Mouse (Mus musculus): ENCODE measurements around the gene Mtmr12. TPM values are rescaled to one million over a fixed set of nuclear protein-coding genes. Genes with fewer than 3 reads are reported as not detected.

Mtmr12 gene
- polyA plus RNA-seq, 1 experiment = 19.2 TPM

DNA sequence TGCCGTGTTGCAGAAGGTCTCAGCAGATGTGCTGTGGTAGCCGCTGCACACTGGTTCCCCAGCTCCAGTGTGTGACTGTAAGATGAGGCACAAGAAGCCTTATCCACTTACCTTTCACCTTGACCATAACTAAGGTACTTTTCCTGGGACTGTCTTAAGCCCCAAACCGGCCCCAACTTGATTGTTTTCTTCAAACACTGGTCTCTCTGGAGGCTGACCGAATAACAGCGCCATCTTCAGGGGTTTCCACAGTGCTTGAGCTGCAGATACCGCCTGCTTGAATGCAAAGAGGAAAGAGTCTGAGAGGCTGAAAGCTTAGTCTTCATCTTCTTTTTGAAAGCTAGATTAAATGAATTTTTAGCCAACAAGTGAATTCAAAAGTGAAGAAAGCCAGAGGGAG, 26.6 kb downstream of the Mtmr12 start:
- WGBS = 89% methylated on average over 6 of the region's 6 CpGs
- no peak for DNase-seq (ENCODE audit: low read depth, low spot score)

DNA sequence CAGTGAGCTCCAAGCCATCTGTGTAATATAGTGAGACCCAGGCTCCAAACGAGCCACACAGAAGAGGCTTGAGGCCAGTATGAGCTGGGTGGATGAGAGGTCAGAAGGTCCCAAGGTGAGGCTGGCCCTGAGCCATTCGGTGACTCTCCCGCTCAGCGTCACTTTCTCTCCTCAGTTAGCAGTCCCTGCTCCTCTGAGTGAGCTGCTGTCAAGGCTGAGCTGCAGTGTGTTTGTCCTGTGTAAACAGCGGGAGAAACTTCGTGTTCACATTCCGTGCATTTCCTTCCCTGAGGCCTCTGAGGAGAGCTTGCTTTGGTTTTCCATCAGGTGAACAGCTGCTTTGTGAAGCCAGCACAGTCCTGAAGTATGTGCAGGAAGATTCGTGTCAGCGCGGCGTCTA, 27.6 kb downstream of the Mtmr12 start:
- 51% methylated on average over 11 of the region's 11 CpGs for WGBS
- DNase-seq (ENCODE audit: low read depth, low spot score) = no peak

DNA sequence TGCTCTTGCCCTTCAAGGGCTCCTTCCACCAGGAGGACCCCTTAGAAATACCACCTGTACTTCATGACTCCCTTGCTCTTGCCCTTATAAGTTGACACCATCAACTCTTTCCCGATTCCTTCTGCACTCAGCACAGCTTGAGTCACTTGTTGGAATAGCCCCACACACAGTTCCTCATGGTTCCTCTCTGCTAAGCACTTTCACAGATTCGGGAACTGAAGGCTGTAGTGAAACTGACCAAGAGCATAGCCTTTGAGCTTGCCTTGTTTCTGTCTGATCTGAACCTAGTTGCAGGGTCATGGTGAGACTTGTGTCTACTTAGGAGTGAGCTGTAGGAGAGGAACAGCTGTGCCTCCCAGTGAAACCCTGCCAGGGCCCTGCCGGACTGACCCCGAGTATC, 28.2 kb downstream of the Mtmr12 start:
- 86% methylated on average over 4 of the region's 4 CpGs for WGBS
- DNase-seq (ENCODE audit: low read depth, low spot score) = no peak

DNA sequence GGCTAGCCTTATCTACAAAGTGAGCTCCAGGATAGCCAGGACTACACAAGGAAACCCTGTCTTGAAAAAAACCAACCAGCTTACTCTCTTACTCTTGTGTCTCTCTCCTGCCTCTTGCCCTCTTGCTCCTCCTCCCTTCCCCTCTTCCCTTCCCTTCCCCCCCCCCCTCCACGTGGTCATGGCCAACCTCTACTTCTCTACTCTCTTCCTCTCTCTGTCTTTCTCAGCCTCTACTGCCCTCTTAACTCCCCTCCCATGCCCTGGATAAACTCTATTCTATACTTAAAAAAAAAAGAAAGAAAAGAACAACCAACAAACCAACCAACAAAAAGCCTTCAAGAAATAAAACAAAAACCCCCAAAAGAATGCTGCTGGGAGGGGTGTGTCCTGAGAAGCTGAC, 30.7 kb downstream of the Mtmr12 start:
- WGBS = 44% methylated on average over 1 of the region's 1 CpGs
- DNase-seq (ENCODE audit: low read depth, low spot score) = no peak

DNA sequence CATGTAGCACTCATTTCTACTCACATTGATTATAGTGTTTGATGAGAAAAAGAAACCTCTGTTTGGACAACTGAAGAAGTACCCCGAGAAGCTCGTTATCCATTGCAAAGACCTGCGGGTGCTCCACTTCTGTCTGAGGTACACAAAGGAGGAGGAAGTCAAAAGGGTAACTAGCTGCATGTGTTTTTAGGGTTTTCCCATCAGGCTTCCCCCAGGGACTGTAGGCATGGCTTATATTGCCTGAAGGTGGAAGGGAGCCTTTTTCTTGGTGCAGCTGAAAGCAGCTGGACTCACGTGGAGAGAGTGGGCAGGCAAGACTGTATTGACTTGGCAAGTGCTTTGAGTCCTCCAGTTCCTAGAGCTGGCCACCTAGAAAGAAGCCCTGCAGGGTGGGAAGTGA, 31.2 kb downstream of the Mtmr12 start:
- WGBS = 83% methylated on average over 4 of the region's 4 CpGs
- DNase-seq (ENCODE audit: low read depth, low spot score) = no peak

DNA sequence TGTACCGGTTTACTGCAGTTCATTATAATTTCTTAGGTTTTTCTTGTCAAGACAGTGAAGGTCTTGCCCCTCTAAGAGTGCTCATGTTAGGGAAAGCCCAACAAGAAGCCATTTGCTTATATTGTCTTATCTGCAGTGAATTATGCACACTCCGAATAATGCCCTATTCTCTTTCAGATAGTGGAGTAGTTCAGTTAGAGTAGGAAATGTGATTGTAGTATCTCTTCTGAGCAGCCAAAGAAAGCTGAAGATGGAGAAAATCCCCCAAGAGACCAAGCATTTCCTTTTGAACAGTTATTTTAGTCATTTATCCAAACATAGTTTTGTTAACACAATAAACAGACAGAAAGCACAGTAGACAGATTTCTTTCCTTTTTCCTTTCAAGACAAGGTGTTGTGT, 32.1 kb downstream of the Mtmr12 start:
- whole genome bisulfite sequencing = 83% methylated on average over 2 of the region's 2 CpGs
- DNase-seq (ENCODE audit: low read depth, low spot score) = no peak

DNA sequence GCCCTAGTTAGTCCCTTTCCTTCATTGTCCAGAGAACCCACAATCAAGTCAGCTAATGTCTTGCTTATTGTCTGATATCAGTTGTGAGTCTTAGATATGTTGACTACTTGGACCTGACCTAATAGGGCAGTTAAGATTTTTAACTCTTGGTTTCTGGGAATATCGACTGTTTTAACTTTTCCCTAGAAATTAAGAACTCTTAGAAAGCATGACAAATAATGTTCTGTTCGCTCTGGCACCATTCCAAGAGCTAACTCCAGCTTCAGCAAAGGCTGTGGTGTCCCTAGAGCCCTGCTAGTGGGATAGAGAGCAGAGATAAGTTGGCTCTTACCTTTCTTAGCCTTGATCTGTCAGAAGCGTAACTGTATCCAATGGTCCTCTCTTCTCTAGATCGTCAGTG, 32.7 kb downstream of the Mtmr12 start:
- DNase-seq (ENCODE audit: low read depth, low spot score) = no peak
- 80% methylated on average over 4 of the region's 4 CpGs for WGBS

DNA sequence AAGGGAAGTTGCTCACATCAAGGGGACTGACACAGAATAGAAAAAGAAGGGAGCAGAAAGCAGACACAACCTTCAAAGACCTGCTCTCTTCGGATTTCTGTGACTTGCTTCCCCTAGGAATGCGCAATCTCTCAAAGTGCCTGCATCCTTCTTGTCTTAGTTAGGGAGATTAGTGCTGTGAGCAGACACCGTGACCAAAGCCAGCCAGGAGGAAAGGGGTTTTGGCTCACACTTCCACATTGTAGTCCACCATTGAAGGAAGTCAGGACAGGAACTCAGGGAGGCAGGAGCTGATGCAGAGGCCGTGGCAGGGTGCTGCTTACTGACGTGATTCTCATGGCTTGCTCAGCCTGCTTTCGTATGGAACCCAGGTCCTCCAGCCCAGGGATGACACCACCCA, 33.5 kb downstream of the Mtmr12 start:
- DNase-seq (ENCODE audit: low read depth, low spot score) = no peak
- 89% methylated on average over 6 of the region's 6 CpGs for WGBS

DNA sequence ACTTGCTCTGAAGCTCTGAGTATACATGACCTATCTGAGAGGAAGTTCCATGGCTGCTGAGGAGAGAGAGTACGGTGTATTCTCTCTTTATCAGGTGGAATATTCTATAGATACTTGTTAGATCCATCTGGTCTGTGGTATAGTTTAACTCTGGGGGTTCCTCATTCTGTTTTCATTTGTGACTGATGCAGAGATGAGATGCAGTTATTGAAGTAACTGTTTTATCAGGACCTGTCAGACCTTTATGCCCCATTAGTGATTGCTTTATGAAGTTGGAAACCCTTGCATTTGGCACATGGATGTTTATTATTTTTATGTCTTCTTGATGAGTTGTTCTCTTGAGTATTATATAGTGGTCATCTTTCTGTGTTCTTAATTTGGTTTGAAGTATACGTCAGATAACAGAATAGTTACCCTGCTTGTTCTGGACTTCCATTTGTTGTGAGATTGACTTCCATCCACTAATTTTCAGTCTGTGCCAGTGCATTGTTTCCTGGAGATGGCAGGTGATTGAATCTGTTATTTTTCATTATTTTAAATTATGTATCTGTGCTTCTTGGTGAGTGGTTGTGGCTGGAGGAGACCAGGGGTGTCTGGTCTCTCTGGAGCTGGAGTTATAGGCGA, 36.0 kb downstream of the Mtmr12 start:
- whole genome bisulfite sequencing = 93% methylated on average over 3 of the region's 3 CpGs
- no peak for DNase-seq (ENCODE audit: low read depth, low spot score)

DNA sequence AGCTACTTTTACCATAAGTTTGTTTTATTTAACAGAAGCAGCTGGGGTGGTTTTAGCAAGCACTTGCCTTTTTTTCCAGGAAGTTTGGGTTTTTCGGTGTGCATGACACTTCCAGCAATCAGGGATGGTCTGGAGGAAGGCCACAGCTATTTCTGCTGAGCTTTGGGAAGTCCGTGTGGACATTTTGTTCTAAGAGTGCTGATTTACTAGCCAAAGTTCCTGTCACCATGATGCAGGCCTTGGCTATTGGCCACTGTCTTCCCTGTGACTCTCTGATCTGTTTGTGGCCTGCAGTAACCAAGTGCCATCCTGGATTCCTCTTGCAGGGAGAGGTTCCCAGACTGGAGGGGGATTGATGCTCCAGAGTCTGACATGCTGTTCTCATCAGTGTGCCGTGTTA, 39.0 kb downstream of the Mtmr12 start:
- DNase-seq (ENCODE audit: low read depth, low spot score) = no peak
- 64% methylated on average over 3 of the region's 3 CpGs for WGBS

DNA sequence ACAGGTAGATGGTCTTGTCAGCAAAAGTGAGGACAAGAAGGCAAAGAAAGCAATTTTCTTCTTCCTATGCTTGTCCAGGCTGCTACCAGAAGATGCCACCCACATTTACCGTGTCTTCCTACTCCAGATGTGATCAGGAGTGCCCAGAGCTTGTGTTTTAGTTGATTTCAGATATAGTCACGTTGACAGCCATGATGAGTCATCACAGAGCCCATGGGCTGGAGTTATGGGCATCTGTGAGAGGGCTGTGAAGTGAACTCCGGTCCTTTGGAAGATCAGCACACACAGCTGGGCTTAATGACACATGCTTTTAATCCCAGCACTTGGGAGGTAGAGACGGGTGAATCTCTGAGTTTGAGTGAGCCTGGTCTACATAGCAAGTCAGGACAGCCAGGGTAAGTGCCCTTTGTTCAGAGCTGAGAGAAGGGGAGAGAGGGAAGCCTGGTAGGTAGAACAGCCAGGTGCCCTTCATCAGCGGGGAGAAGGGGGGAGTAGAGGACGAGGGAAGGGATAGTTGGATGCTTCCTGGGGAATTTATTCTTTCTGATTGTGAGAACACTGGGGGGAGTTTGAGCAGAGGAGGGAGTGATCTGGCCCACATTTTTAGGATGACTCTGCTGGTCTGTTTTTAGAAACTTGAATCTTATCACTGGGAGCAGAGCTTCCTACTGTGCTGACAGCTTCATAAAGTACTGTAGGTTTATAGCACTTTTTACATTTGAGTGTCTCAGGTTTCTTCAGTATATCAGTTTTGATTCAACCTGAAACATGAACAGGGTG, 40.9 kb downstream of the Mtmr12 start:
- WGBS = 49% methylated on average over 6 of the region's 6 CpGs
- DNase-seq (ENCODE audit: low read depth, low spot score) = no peak

DNA sequence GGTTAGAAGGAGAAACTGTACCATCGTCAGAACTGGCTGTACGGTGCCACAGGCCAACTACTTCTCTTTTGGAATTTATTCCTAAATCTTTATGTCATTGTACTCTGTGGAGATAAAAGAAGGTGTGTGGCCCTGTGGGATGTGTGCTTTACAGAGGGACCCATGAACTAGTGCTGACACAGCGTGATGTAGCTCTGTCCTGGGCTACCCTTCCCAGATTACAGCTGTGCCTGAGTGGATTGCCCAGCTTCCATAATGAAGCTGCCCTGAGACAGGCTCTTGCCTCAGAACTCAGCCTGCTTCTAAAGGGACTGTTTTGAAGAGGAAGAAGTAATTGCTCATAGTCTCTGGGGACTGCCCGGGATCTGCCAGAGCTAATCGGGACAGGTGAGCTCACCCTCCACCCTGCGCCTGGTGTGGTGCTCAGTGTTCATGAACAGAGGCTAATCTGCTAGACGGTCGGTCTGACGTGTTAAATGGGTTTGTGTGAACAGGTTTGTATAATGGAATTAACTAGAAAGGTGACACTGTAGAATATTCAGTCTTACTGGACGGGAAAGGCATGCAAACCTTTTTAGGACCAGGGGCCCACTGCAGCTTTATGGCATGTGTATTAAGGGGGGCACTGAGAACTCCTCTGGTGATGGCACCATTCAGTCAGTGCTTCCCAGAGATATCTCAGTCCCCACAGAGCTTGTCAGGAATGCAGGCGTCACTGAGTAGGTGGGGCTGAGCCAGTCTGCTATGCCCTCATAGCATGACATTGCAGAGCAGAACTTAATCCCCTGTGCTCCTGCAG, 41.7 kb downstream of the Mtmr12 start:
- DNase-seq (ENCODE audit: low read depth, low spot score) = no peak
- WGBS = 85% methylated on average over 11 of the region's 11 CpGs

DNA sequence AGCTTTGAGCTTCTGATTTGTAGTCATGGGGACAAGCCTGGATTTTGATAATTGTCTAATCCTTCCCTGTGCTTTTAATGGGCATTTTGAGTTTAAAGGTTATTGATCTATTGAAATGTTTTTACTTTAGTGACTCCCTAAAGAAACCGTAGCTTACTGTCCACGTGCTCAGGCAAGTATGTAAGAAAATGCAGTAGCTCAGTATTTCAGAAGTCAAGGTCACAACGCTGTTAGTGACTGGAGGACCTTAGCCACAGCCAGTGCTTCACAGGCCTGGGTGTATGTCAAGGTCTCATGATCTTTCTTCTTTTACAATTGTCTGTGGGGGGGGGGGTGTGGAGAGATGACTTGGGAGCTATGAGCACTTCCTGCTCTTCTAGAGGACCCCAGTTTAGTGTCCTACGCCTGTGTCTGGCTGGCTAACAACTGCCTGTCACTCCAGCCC, 42.4 kb downstream of the Mtmr12 start:
- 88% methylated on average over 4 of the region's 4 CpGs for WGBS
- no peak for DNase-seq (ENCODE audit: low read depth, low spot score)

DNA sequence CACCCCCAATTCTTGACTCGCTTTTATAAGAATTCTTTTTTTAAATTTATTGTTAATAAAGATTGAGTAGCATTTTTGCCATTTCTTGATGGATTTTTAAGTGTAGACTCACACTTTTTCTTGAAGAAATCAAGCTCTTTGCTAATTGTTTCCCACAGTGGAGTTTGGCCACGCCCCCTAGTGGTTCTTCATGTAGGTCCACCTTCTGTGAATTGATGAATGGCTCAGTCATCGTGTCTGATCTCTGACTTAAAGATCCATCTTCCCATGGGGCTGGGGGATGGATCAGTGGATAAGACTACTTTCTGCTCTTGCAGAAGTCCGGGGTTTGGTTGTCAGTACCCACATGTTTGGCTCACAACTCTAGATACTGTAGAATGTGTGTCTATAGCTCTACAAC, 43.5 kb downstream of the Mtmr12 start:
- no peak for DNase-seq (ENCODE audit: low read depth, low spot score)
- WGBS = 52% methylated on average over 4 of the region's 4 CpGs

DNA sequence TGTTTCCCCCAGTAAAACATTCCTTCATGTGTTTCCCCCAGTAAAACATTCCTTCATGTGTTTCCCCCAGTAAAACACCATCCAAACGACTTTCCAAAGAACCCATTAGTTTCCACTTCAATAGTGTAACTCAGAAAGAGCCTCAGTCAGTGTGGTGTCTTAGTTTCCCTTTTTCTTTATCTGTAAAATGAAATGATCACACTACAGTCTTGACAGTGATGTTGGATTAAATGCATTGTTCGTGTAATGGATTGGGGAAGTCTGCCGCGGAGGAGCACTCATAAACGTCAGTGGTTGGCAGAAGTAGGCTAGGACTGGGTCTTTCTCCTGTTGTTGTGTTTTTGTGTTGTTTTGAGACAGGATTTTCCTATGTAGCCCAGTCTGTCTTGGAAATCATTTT, 45.5 kb downstream of the Mtmr12 start:
- WGBS = 83% methylated on average over 5 of the region's 5 CpGs
- DNase-seq (ENCODE audit: low read depth, low spot score) = no peak

DNA sequence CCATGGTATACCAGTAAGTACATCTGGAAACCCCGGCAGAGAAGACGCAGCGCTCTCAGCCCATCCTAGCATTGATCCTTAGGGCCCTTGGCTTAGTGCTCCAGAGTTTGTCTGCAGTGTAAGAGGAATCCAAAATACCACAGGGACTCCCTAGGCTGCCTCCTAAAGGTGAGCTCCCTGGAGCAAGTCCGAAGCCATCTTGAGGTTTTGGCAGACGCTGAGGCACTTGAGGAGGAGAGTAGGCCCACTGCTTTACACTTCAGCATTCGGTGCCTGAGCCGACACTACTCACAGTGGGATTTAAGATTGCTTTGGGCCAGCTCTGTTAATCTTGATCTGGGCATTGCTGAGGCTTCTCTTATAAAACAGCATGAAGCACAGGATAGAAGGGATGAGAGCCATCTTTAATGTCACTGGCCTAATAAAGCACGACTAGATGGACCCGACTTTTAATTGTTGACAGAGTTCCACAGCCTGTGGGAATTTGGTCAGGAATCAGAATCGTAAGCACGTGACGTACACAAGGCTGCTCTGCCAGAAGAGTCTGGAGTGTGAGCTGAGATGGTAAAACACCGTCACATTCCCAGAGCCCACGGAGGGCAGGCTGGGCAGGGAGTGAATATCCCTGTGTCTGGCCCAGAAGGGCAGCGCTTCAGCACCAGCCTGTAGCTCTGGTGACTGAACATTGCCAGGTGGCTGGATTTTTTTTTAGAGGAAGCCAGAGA, 46.8 kb downstream of the Mtmr12 start:
- WGBS = 92% methylated on average over 15 of the region's 15 CpGs
- DNase-seq (ENCODE audit: low read depth, low spot score) = no peak

DNA sequence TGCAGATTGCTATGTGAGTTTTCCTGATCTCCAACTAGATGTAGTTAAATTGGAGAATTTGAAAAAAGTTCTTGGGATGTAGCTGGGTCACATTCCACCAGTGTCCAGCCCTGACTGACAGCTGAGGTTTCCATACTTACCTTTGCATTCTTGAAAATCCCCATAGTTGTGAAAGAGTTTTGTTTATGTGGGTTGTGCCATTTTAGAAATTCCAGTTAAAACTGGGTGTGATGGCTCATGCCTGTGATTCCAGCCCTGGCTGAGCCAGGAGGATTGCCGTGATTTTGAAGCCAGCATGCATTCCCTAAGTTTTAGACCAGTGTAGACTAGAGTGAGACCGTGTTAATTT, 47.3 kb downstream of the Mtmr12 start:
- over 99% methylated on average over 2 of the region's 2 CpGs for WGBS
- no peak for DNase-seq (ENCODE audit: low read depth, low spot score)

DNA sequence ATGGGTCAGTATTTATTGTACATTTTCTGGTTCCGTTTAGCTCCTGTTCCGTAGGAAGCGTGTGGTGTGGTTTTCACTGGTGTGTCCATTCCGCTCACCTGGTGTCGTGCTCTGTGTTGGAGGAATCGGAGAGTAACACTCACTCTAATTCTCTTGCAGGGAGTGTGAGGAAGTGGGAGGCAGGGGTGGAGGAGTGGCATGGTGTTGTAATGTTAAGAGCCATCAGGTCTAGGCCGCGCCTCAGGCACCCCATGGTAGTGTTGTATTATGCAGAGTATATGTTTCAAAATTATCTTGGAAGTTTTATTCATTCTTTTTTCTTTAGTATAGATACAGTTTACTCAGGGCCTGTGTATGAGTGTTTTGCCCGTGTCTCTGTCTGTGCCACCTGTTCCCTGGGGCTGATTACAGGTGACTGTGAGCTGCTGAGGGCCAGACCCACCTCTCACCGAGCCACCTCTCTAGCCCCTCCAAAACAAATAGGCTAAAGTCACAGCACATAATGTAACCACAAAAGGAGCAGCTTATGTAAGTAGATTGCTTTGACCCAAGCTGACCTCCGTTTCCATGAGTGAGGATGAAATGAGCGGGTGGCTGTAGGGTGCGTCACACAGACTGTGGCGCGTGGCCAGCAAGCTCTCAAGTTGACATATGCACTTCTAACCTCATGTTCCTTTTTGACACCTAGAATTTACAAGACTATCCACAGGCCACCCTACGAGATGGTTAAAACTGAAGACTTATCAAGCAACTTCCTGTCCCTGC, 53.1 kb downstream of the Mtmr12 start:
- WGBS = 67% methylated on average over 16 of the region's 16 CpGs
- no peak for DNase-seq (ENCODE audit: low read depth, low spot score)

DNA sequence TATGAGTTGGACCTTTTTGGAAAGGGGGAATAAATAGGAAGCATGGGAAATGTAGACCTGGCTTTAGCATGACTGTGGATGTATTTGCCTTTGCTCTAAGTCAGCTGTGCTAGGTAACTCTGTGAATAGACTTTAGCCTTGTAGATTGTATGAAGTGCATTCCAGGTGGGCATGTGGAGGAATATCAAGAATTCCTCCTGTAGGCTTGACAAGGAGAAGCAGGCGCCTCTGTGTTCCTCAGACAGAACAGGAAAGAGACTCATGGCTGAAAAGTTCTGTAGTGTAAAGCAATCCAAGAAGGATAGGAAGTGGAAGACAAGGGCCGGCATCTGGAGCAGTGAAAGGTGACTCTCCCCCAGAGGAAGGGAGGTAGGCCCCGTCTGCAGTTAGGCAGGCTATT, 58.2 kb downstream of the Mtmr12 start:
- DNase-seq (ENCODE audit: low read depth, low spot score) = no peak
- 79% methylated on average over 3 of the region's 3 CpGs for WGBS

DNA sequence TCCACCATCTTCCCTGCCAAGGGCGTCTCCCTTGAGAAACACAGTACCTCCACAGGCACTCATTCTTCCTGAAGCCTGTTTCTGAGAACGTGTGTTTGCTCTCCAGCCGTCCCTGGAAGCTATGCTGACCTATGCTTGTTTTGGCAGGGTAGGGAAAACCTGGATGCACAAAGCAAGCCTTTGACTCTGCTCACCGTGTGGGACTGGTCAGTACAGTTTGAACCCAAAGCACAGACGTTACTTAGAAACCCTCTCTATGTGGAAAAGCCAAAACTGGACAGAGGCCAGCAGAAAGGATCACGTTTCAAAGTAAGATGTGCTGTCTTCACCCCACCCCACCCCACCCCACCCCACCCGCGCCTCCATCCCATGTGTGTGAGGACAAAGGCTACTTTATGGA, 61.6 kb downstream of the Mtmr12 start:
- DNase-seq (ENCODE audit: low read depth, low spot score) = no peak

More for the DNA sequence above, 61.6 kb downstream of the Mtmr12 start:
- WGBS = 37% methylated on average over 8 of the region's 8 CpGs
